Mouse (Mus musculus) hindlimb bud, embryonic 11.5 days (tissue): ENCODE measurements around the gene Zfp638.

ENCODE experiments used
- DNase-seq: peaks from one replicate; pipeline ENCODE4 v3.0.0-alpha.2; 2012; ENCODE audit warnings: low read depth, low spot score; ENCODE audit errors: extremely low spot score

The Zfp638 gene

GRCm38 (mm10) chr6:83890281-83891015 lies 23.5 kb downstream of the Zfp638 start:
- DNase-seq: no peak

- no peak for DNase-seq
Observed at GRCm38 (mm10) chr6:83891251-83891650, 24.3 kb downstream of the Zfp638 start.

DNA sequence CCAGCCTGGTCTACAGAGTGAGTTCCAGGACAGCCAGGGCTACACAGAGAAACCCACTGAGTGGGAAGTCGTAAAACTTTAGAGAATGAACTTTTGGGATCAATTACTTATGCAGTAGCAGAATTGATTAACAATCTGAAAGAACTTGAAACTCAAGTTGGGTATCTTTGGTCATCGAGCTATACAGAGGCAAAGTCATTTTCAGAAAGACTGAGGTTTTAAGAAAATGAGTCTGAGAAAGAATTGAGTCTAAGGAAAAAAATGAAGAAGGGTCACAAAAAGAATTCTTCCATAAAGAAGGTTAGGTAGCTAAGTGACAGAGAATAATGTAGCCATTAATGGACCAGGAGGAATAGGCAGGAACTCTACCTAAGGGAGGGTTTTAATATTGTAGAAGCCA lies 24.8 kb downstream of the Zfp638 start:
- DNase-seq: no peak

- DNase-seq: no peak
Observed at GRCm38 (mm10) chr6:83893086-83893485, 26.2 kb downstream of the Zfp638 start.

- DNase-seq: no peak
Observed at GRCm38 (mm10) chr6:83893584-83893983, 26.7 kb downstream of the Zfp638 start.

GRCm38 (mm10) chr6:83899142-83899541 lies 32.2 kb downstream of the Zfp638 start:
- no peak for DNase-seq

GRCm38 (mm10) chr6:83905276-83905675 lies 38.4 kb downstream of the Zfp638 start:
- DNase-seq: no peak

GRCm38 (mm10) chr6:83906659-83907058 lies 39.8 kb downstream of the Zfp638 start:
- no peak for DNase-seq

DNA sequence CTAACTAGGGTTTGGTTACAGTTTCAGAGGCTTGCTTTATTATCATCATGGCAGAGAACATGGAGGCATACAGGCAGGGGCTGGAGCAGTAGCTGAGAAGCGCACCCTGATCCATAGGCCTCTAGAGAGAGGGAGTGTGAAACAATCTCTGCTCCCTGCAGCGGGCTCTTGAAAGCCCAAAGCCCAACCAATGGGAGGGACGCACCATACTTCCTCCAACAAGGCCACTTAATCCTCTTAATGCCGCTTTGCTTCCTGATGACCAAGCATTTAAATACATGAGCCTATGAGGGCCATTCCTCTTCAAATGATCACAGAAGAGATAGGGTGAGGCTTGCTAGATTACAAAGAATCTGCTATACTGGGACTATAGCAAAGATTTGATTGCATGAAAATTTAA lies 41.5 kb downstream of the Zfp638 start:
- DNase-seq: no peak

DNA sequence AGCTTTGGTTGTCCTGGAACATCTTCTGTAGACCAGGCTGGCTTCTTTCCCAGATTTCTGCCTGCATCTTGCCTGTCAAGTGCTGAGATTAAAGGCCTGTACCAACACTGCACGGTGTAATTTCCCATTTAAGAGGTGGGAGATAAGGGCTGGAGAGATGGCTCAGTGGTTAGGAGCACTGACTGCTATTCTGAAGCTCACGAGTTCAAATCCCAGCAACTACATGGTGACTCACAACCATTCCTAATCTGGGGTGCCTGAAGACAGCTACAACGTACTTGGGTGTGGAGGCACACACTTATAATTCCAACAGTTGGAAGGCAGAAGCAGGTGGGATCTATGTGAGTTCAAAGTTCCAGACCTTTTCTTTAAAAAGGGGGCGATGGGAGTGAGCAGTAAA lies 46.8 kb downstream of the Zfp638 start:
- DNase-seq: no peak

GRCm38 (mm10) chr6:83914183-83914719 lies 47.3 kb downstream of the Zfp638 start:
- DNase-seq: peak; percentile 93

DNA sequence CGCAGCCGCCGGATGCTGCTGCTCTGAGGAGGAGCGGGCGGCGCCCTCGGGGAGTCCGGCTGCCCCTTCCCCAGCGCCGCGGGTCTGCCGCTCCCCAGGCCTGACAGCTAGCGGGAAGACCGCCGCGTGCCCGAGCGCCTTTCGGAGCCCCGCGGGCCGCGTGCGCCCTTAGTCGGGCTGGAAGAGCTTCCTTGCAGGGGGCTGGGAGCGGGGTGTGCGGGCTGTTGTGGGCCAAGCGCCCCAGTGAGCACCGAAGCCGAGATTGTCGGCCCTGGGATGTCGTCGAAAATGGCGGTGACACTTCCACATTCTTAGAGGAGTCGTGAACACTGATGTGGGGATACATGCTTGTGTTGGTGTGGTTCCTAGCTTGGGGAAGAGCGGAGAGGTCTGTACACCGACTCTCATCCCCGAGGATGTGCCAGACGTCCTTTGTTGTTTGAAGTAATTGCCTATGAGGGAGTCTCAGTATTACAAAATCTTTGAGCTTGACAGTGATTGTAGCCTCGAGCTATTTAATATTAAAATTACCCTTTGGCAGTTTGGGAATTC lies 47.9 kb downstream of the Zfp638 start:
- DNase-seq: no peak

DNA sequence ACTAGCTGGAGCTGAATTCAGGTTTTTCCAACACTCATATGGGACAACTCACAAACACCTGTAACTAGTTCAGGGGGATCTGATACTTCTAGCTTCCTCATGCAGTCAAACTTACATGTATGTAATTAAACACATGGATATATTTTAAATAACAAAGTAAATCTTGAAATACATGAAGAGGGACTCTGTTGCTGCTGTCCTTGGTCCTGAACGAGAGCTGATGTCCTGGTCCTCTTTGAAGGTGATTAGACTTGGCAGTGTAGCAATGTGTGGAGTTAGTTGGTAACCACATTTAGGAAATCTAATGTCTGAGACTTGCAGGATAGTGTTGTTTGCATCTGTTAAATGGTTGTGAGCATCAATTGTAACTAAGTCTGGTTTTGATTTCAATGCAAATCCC lies 60.5 kb downstream of the Zfp638 start:
- no peak for DNase-seq

DNA sequence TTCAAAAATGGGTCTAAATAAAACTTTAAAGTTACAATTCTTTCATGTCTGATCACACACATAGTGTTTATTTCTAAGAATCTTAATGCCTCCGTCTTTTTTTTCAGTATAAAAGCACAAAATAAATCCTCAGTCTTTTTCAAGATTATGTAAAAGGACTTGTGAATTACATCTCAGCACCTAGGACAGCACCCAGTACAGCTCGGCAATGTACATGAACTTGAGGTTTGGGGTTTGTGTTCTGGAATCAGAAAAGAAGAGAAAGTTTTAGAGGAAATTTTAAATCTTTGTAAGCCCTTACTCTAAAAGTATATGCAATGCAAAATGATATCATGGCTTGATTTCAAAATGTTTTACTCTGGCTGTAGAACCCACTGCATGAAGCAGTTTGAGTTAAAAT lies 61.3 kb downstream of the Zfp638 start:
- no peak for DNase-seq

DNA sequence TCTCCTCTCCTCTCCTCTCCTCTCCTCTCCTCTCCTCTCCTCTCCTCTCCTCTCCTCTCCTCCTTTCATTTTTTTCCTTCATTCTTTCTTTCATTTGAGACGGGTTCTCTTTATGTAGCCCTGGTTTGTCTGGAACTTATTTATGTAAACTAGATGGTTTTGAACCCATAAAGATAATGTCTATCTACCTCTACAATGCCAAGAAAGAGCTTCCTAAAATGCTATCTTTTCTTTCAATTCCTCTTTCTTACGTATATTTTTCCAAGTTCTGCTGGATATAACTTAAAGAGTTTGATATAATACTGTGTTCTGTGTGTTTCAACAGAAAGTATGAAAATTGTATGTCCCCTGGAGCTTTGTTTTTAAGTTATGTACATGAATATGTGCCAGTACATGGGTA lies 72.6 kb downstream of the Zfp638 start:
- no peak for DNase-seq

DNA sequence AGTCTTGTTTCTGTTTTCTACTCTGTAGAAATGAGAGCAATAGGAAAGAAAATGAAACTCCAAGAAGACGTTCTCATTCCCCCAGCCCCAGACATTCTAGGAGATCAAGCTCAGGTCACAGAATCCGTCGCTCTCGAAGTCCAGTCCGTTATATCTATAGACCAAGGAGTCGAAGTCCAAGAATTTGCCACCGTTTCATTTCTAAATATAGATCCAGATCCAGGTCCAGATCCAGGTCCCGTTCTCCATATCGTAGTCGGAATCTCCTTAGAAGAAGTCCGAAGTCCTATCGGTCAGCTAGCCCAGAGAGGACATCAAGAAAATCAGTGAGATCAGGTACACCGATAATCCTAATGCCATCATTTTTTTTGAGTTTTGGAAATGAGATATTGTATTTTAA lies 75.9 kb downstream of the Zfp638 start:
- DNase-seq: no peak

GRCm38 (mm10) chr6:83953603-83954002 lies 86.7 kb downstream of the Zfp638 start:
- no peak for DNase-seq

DNA sequence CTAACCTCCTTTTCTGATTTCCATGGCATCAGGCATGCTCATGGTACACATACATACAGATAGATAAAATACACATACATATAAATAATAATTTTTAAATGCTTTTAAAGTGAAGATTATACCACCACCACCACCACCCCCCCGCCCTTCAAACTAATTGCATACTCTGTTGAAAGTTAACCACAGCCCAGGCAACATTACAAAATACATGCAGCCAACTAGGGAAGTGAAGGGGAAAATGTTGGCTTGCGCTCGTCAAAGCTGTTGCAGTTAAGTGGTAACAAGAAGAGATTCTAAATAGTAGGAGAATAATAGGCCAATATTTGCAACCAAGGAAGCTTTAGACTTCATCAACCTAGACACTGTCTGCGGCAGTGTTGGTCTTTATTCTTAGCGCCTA lies 120.7 kb downstream of the Zfp638 start:
- no peak for DNase-seq

- no peak for DNase-seq
Observed at GRCm38 (mm10) chr6:84002716-84003115, 135.8 kb downstream of the Zfp638 start.

GRCm38 (mm10) chr6:84004295-84004694 lies 137.4 kb downstream of the Zfp638 start:
- DNase-seq: no peak

DNA sequence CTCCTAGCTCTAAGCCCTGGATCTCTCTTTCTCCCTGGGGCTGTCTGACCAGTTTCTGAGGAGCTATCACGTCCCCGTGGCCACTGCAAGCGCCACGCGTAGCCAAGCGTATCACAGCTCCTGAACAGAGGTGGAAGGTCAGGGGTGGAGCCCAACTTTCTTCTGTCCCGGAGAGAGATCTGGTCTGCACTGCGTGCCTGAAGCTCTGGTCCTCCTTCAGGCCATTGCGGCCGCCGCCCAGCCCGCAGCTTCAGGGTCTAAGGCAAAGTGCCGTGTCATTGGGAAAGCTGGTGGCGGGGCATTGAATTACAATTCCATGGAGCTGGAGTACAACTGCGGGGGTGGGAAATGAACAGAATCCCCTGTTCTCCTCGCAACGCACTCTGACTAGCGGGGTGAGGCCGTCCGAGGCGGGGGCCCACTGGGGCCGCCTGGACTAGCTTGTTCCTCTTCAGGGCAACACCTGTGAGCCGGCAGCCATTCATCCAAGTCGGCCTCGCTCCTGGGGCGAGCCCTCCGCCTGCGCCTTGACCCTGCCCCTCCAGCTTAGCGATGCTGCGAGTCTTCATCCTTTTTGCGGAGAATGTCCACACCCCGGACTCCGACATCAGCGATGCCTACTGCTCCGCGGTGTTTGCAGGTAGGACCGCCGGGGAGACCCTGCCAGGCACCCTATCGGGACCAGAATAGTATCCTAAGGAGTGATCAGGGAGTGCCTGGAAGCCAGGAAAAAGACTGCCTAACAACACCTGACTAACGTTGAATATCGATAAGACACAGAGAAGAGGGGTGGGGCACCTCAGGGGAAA lies 141.7 kb downstream of the Zfp638 start, which contains the start of gene Dysf:
TSS of gene Dysf (plus strand) at position 228 of the 809 bp plus-strand sequence.
- no peak for DNase-seq
